Mouse (Mus musculus): Measurements from ENCODE around the gene Ppip5k1.
"Not testable (repeated sequence)": the region's sequence is repeated elsewhere in the genome, so short reads cannot be mapped to it uniquely, and the experiment has no call there.

The Ppip5k1 gene

DNA sequence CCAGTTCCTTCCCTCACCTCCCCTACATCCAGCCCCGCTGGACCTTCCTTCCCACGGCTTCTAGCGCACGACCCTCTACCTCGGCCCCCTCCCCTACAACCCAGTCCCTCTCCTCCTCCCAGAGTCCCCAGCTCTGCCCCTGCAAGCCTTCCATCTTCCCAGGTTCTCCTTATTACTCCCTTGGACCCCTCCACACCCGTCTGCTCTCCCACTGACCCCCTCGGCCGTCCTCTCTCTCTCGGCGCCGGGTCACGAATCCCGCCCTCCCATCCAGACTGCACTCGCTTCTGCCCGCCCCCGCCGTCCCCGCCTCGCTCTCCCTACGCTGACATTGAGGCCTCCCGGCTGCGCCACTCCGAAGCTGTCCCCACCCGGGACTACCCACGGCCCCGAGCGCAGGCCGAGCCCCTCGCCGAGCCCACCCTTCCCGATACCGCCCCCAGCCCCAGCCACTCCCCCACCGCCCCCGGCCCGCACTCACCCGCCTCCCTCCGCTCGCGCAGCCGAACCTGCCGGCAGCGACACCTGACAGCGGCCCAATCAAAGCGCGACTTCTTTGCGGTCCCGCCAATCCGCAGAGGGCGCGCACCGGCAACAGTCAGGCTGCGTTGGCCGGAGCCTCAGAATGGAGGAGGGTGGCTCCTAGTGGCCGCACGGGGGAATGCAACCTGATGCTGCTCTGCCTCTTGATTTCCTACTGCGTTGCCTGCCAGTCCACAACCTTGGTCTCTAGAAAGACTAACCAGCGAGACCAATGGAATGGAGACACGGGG is at the start of gene Ppip5k1:
TSS of gene Ppip5k1 (minus strand) at position 577 of the 773 bp plus-strand sequence.
- peak; percentile 97 to 98 for DNase-seq (ENCODE audit: low spot score in 2 of 2)

DNA sequence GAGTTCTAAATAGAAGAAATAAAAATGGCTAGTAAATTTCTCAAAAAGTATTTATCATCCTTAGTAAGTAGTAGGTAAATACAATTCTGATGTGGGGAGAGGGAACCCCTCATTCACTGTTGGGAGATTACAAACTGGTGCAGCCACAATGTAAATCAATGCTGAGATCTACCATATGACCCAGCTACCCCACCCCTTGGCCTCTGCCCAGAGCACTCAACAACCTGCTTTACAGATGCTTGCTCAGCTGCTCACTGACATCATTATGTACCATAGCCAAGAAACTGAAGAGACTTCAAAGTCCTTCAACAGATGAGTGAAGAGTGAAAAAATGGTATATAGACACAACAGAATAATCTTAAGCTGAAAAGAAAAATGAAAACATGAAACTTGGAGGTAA is 48.1 kb upstream of the Ppip5k1 start:
- no peak for DNase-seq (ENCODE audit: low spot score in 2 of 2)

DNA sequence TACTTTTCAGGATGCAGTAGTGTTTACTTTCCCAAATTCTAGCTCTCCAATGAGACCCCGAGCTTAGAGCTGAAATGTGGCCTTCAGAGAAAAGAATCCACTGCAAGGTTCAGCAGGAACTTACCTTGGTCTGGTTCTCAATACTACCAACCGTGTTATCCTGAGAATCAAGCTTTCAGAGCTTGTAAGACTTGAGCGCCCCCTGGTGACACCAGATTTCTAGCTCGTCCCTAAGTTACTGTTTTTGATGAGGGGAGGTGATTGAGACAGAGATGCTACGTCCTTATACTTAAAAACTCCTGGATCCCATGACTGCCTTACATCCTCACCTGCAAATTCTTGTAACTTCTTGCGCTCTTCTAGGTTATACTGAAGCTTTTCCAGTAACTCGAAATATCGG is 41.4 kb upstream of the Ppip5k1 start:
- peak; percentile 56 to 63 for DNase-seq (ENCODE audit: low spot score in 2 of 2)

- not testable (repeated sequence) for DNase-seq (ENCODE audit: low spot score in 2 of 2)
Measured at GRCm38 (mm10) chr2:121386961-121387575, 31.9 kb upstream of the Ppip5k1 start, which contains the start of gene Strc. Gene Strc, minus strand, starts transcription at chr2:121387168.

DNA sequence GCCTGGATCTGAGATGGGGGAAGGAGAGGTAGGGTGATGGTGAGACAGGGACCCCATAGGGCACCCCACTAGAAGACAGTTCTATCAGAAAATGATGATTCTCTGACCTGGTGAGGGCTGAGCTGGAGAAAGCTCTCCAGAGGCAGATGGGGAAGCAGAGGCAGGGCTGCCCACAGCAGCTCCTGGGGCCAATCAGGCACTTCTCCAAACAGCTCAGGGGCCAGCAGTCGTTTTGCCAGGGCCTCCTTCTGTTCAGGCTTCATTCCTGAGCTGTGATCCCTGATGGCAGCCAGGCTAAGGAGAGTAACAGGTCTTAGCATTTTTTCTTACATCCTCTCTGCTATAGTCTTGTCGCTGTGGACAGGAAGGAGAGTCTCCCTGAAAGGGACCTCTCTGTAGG is 19.6 kb upstream of the Ppip5k1 start:
- DNase-seq (ENCODE audit: low spot score in 2 of 2), result no peak

DNA sequence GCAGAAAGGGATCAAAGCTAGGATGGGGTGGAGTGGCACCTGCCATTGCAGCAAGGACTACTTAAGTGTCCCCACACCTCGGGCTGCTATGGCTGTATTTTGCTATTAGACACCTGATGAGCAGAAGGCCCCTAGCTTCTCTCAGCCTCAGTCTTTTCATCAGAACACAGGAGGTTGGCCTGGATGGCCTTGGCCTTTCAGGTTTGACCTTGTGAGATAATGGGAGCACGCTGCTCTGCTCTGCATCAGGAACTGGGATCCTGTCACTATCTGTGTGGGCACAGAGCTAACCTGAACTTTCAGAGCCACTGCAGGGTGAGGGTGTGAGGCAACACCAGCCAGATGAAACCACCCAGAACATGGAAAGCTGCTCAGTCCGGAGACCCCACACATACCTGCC is 17.1 kb upstream of the Ppip5k1 start:
- no peak for DNase-seq (ENCODE audit: low spot score in 2 of 2)

- no peak for DNase-seq (ENCODE audit: low spot score in 2 of 2)
Measured at GRCm38 (mm10) chr2:121370921-121371320, 15.7 kb upstream of the Ppip5k1 start.

DNA sequence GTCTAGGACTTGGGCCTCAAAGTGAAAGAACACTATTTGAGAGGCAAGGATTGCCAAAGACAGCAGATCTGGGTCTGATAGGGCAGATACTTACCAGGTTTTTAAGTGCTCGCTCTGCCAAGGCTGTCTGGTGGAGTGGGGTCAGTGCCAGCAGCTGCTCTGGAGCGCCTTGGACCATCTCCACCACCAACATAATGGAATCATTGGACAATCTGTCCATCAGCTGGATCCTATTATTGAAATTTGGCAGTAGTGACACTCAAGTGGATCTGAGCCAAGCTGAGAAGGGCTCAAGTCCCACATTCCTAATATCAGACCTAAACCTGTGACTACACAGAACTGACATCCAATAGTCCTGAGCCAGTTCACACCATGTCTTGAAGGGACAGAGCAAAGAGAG is 13.6 kb upstream of the Ppip5k1 start:
- no peak for DNase-seq (ENCODE audit: low spot score in 2 of 2)

- DNase-seq (ENCODE audit: low spot score in 2 of 2), result no peak
Measured at GRCm38 (mm10) chr2:121363656-121364055, 8.5 kb upstream of the Ppip5k1 start.

- DNase-seq (ENCODE audit: low spot score in 2 of 2), result no peak
Measured at GRCm38 (mm10) chr2:121359461-121359860, 4.3 kb upstream of the Ppip5k1 start.

DNA sequence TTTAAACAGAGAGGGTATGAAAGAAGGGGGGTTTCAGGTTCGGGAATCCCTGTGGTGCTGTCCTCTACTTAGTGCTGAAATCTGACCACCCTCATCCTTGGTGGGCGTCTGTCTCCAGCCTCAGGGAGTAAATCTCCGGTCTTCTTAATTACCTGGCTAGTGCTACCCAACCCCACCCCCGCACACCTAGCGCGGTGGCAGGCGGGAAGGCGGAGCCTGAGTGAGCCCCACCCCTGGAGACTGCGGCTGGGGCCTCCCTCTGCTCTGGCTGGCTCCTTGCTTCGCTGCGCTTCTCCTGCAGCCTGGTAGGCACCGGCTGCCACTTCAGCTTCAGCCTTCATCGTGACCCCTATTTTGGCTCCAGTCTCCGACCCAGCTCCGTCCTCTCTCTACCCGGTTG is 3.2 kb upstream of the Ppip5k1 start:
- DNase-seq (ENCODE audit: low spot score in 2 of 2), result peak; percentile 83 to 85

GRCm38 (mm10) chr2:121357961-121358360 is 2.8 kb upstream of the Ppip5k1 start:
- no peak for DNase-seq (ENCODE audit: low spot score in 2 of 2)

DNA sequence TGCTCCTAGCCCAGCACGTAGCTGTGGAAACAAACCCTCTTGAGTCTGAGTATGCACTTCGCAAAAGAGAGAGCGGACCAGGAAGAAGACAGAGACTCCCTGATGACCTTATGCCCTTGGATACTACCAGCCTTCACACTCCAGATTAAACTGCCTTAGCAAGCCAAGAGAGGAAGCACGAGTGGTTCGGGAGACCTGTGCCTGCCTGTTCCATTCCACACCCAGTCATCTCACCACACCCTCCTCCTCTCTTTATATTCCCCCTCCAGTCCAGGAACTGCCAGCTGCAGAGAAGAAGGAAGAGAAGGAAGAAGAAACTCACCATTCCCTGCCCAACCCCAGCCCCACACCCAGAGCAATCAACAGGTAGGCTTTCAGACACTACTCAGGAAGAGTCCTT is 2.3 kb upstream of the Ppip5k1 start, which contains the start of gene Ckmt1:
TSS of gene Ckmt1 (plus strand) at position 221 of the 400 bp plus-strand sequence.
- DNase-seq (ENCODE audit: low spot score in 2 of 2), result no peak

DNA sequence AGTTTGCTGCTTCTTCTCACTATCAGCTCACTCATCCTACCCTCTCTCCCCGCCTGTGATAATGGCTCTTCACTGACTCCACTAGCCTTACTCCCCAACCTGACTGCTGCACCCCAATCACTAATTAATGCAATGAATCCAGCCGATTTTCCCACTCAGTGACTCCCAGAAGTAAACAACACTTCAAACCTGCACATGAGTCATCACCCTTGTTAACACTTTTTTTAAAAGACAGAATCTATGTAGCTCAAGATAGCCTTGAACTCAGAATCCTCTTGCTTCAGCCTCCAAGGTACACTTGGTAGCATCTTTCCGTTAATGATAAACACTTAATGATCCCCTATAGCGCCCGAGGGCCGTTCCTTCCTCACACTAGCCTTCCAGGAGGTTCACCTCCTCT is 818 bp downstream of the Ppip5k1 start:
- DNase-seq (ENCODE audit: low spot score in 2 of 2), result no peak

DNA sequence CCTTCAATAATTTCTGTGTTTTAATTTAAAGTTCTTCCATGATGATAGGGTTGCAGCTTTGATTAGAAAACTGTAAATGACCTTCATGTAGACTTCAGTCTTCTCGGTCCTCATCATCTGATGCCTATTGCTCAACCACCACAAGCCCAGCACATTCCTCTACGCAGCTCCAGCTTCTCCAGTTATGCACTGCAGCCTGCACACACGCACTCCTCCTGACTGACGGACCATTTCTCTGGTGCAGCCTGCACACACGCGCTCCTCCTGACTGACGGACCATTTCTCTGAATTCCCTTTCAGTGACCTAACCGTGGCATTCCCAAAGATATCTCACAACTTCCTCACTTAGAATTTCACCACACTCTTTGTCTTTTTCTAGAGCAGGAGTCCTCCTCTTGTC is 2.0 kb downstream of the Ppip5k1 start:
- no peak for DNase-seq (ENCODE audit: low spot score in 2 of 2)

DNA sequence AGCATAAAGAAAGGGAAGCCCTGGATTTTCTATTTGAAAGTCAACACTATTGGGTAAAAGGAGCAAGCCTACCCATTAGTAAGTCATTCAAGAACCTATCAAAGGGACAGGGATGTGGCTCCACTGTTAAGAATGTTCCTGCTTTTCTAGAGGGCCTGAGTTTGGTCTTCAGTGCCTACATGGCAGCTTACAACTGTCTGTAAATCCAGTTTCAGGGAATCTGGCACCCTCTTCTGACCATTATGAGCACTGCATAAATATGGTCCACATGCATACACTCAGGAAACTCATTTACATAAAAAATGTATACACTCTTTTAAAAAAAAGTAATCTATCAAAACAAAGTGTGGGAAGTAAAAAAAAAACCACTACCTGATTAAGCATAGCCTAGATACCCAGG is 16.1 kb downstream of the Ppip5k1 start:
- DNase-seq (ENCODE audit: low spot score in 2 of 2), result no peak

- no peak for DNase-seq (ENCODE audit: low spot score in 2 of 2)
Measured at GRCm38 (mm10) chr2:121329492-121329891, 25.7 kb downstream of the Ppip5k1 start.

DNA sequence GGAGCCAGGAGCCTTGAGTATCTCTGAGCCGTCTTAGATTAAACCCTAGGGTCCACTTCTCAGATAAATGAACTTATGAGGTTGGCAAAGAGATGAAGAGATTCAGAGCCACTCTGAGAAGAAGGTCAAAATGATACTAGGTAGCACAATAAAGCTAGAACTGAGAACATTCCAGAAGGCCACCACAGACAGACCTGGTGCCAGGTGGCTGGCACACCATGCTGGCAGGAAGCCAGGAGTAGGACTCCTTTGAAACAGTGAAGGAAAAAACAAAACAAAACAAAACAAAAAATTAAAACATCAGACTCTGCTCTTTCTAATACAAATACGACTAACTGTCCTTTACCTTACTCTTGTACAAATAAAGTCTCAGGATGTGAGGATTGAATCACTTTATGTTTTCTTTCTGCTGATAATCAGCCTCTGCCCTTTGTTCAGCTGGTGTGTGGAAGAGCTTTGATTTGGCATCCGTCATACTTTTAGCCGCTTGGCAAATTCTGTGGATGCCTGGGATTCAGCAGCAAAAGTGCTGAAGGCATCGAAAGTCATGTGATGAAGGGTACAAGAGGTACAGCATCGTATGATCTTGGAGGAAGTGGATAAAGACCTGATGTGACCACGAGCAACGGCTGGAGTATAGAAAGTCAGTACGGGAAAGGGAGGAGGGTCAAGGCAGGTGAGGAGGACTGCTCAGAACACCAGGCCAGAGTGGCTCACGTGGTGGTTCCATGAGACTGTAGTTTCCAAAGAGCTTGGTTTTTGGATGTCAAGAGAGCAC is 31.3 kb downstream of the Ppip5k1 start:
- DNase-seq (ENCODE audit: low spot score in 2 of 2), result no peak

DNA sequence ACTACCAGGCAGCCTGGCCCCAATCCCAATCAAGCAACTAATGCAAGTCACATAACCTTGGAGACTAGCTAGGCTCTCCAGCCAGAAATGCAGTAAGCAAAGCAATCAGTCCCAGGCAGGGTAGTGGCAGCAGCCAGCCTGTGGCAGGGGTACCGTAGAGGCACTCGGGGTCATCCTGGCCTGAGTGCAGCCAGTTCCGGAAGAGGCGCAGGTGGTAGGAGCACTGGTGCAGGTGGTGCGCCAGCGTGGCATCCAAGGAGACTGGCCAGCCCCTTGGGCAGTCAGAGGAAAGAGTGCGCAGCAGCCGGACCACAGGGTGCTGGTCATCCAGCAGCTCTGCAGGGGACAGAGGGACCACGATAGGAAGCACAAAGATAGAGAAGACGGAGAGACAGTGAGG is 32.2 kb downstream of the Ppip5k1 start:
- DNase-seq (ENCODE audit: low spot score in 2 of 2), result no peak

GRCm38 (mm10) chr2:121316278-121316677 is 38.9 kb downstream of the Ppip5k1 start:
- DNase-seq (ENCODE audit: low spot score in 2 of 2), result no peak

DNA sequence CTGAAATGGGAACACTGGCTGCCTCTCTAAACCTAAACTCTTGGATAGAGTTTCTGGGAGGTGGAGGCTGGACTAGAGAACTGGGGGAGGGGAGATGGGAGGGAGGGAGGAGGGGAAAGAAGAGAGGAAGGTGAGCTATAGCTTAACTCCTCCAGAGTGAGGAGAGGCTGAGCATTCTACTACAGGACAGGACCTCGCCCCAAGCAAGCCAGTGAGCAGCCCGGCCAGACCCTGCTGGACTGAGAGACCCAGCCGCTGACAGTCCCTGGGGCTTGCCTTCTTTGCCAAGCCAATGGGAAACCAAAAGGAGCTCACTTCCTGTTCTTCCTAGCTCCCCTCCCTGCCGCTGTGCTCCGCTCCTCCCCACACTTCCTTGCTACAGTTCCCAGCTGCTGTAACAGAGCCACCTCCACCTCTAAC is 46.2 kb downstream of the Ppip5k1 start:
- DNase-seq (ENCODE audit: low spot score in 2 of 2), result no peak

DNA sequence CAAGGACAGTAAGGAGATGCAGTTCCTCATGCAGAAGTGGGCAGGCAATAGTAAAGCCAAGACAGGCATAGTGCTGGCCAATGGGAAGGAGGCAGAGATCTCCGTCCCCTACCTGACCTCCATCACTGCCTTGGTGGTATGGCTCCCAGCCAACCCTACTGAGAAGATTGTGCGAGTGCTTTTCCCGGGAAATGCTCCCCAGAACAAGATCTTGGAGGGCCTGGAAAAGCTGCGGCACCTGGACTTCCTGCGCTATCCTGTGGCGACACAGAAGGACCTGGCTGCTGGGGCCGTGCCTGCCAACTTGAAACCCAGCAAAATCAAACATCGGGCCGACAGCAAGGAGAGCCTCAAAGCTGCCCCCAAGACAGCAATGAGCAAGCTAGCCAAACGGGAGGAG is 55.2 kb downstream of the Ppip5k1 start:
- no peak for DNase-seq (ENCODE audit: low spot score in 2 of 2)

All from right cerebral cortex, postnatal 36 days (tissue).